Mouse (Mus musculus) olfactory bulb, adult 2 months (tissue): ENCODE data around the gene Gpn1.
A peak's percentile ranks its signal among the peaks of the same experiment; 100 is the strongest.

Experiments
- CTCF ChIP-seq: fragments of 200-500 bp; IDR thresholded peaks from 2 replicates; pipeline ENCODE4 v1.5.1; 2012; ENCODE audit warnings: low read depth, mild to moderate bottlenecking, low read length, moderate library complexity; ENCODE audit not compliant: insufficient read depth
- POLR2A ChIP-seq: fragments of 200-500 bp; IDR thresholded peaks from 2 replicates; pipeline ENCODE4 v1.6.1; 2012; ENCODE audit warnings: mild to moderate bottlenecking, low read depth, low read length, moderate library complexity; ENCODE audit not compliant: insufficient read depth

DNA sequence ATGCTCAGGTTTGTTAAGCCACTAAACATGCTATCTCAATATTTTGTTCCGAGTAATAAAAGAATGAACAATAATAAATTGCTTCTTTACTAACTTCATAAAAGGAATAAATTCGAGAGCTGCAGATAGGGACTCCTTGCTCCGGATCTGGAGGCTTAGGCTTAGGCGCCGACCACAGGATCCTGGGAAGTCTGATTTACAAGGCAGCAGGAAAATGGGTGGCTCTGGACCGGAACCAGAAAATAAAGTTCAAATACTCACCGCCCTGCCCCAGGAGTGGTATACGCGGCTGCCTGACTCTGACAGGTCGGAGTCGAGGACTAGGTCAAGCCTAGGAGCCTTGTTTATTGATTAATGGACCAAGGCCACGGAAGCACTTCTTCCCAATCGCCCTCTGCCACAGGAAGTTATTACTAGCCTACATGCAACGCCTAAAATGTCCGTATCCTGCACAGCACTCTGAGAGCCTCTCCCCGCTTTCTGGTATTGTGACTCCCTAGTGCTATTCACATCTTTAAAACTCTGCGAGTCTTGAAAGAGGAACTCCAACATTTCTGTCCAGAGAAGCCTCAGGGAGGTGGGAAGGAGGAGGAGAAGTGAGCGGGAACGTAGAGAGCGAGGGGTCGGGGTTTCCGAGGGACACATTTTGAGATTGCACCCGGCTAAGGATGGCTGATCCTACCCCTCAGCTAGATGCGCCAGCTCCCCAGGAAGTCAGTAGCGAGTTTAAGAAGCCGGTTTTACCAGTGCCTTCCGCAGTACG, 32.0 kb downstream of the Gpn1 start, which contains the start of gene Slc4a1ap:
- no peak for TF ChIP-seq CTCF
- 0 out of 2 replicates have a peak, but pooled peaks have one; percentile 40 for TF ChIP-seq POLR2A
